36 mouse cellular contexts compared by ENCODE assay signal in the genomic region with DNA sequence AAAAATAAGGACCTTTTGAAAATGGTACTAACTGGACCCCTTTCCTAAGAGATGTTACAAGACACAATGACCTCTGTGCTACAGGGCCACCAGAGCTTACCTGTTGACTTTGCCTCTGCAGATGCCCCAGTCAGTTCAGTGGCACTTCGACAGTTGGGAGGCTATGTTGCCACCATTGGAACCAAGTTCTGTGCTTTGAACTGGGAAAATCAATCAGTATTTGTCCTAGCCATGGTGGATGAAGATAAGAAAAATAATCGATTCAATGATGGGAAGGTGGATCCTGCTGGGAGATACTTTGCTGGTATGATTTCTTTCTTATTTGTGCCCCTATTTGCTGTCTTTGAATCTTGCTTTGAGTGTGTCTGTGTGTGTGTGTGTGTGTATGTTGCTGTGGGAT. TPM values are rescaled to one million over a fixed set of nuclear protein-coding genes. Genes with fewer than 3 reads are reported as not detected.
"Had no signal": no experiment of that assay in that cellular context is flagged by ENCODE, and none has a peak within 500 bp of the region (broad histone marks: within the 10 kb centered on the region; RNA-seq: fewer than 3 reads in every experiment).

No protein-coding gene starts in this region.

- H3K9me3 ChIP-seq: limb, embryonic 10.5 days; limb, embryonic 12.5 days; limb, embryonic 13.5 days; limb, embryonic 15.5 days; liver, embryonic 13.5 days; liver, embryonic 15.5 days; lung, embryonic 15.5 days; megakaryocyte, embryonic 14.5 days; midbrain, embryonic 10.5 days; midbrain, embryonic 12.5 days; midbrain, embryonic 13.5 days; midbrain, embryonic 15.5 days; neural tube, embryonic 12.5 days had no signal

- DNase-seq: layer of hippocampus, postnatal 36 days; left cerebral cortex, postnatal 4 days; liver, embryonic 13.5 days; lung, adult 18-20 months; lung, adult 2 months; lung, embryonic 14.5 days; lung, postnatal 10 days; lung, postnatal 14 days; lung, postnatal 36 days; lung, postnatal 4 days; midbrain, embryonic 14.5 days had no signal

- H3K27me3 ChIP-seq: limb, embryonic 12.5 days; limb, embryonic 13.5 days; limb, embryonic 15.5 days; liver, embryonic 13.5 days; liver, embryonic 15.5 days; lung, embryonic 15.5 days; midbrain, embryonic 12.5 days; midbrain, embryonic 13.5 days; midbrain, embryonic 15.5 days; neural tube, embryonic 12.5 days had no signal

- H3K4me1 ChIP-seq: limb, embryonic 10.5 days; limb, embryonic 12.5 days; limb, embryonic 13.5 days; liver, embryonic 13.5 days; liver, embryonic 15.5 days; midbrain, embryonic 12.5 days; midbrain, embryonic 13.5 days; midbrain, embryonic 15.5 days; neural tube, embryonic 12.5 days had no signal

- H3K36me3 ChIP-seq: limb, embryonic 10.5 days; limb, embryonic 12.5 days; limb, embryonic 13.5 days; limb, embryonic 15.5 days; liver, embryonic 13.5 days; liver, embryonic 15.5 days; lung, embryonic 15.5 days; midbrain, embryonic 10.5 days; midbrain, embryonic 12.5 days; midbrain, embryonic 13.5 days; midbrain, embryonic 15.5 days; neural tube, embryonic 12.5 days had no signal

- H3K4me3 ChIP-seq: left cerebral cortex, adult 2 months; limb, embryonic 10.5 days; limb, embryonic 12.5 days; limb, embryonic 13.5 days; limb, embryonic 15.5 days; lung, embryonic 15.5 days; megakaryocyte, embryonic 14.5 days; midbrain, embryonic 10.5 days; midbrain, embryonic 12.5 days; midbrain, embryonic 13.5 days; midbrain, embryonic 15.5 days; myocyte; neural tube, embryonic 12.5 days had no signal

- H3K27ac ChIP-seq: left cerebral cortex, adult 2 months; limb, embryonic 10.5 days; limb, embryonic 12.5 days; limb, embryonic 13.5 days; limb, embryonic 15.5 days; liver, embryonic 13.5 days; liver, embryonic 14.5 days; liver, embryonic 15.5 days; lung, embryonic 15.5 days; macrophage; midbrain, embryonic 10.5 days; midbrain, embryonic 12.5 days; midbrain, embryonic 13.5 days; midbrain, embryonic 15.5 days; neural tube, embryonic 12.5 days had no signal

- H3K4me2 ChIP-seq: limb, embryonic 12.5 days; limb, embryonic 13.5 days; limb, embryonic 15.5 days; liver, embryonic 15.5 days; lung, embryonic 14.5 days; lung, embryonic 15.5 days; midbrain, embryonic 11.5 days; midbrain, embryonic 12.5 days; midbrain, embryonic 13.5 days; midbrain, embryonic 15.5 days; neural tube, embryonic 12.5 days had no signal

- H3K9ac ChIP-seq: limb, embryonic 12.5 days; limb, embryonic 13.5 days; limb, embryonic 15.5 days; liver, embryonic 13.5 days; liver, embryonic 14.5 days; liver, embryonic 15.5 days; lung, embryonic 14.5 days; lung, embryonic 15.5 days; midbrain, embryonic 12.5 days; midbrain, embryonic 13.5 days; midbrain, embryonic 15.5 days; neural tube, embryonic 12.5 days had no signal

- ATAC-seq: lung, postnatal 0 days; midbrain, embryonic 13.5 days; midbrain, embryonic 15.5 days; midbrain, embryonic 16.5 days had no signal

RNA-seq across cellular contexts. Expression of a gene that starts 2.6 kb away (rescaled TPM):
- total RNA-seq: megakaryocyte progenitor cell, adult 5-6 weeks; megakaryocyte, adult 5-6 weeks; megakaryocyte-erythroid progenitor cell, adult 5-6 weeks; monocyte, adult 5-6 weeks had no signal
- polyA plus RNA-seq: limb, embryonic 11.5 days; macrophage; myocyte; neural tube, embryonic 11.5 days had no signal
